Mouse (Mus musculus) inflammation-experienced regulatory T-cells, adult 6 months (primary cell): ENCODE measurements around the gene Pus7. TPM values are rescaled to one million over a fixed set of nuclear protein-coding genes. Genes with fewer than 3 reads are reported as not detected.
A peak's percentile ranks its signal among the peaks of the same experiment; 100 is the strongest.
"Not testable (repeated sequence)": the region's sequence is repeated elsewhere in the genome, so short reads cannot be mapped to it uniquely, and the experiment has no call there.

Experiments
- ATAC-seq: one replicate; pipeline ENCODE4 v1.8.0; 2017
- polyA plus RNA-seq, 3 experiments: library from polyadenylated mRNA; unstranded; fragments of 100-300 nt; shearing (Covaris generic); gene quantifications; one replicate each; pipeline ENCODE4 v1.2.1; 2017

Gene Pus7
- polyA plus RNA-seq, 3 experiments from 2014 or later, result 4.1 to 9.8 (median 9.6) TPM

GRCm38 (mm10) chr5:23755591-23755990, 27.9 kb downstream of the Pus7 start:
- ATAC-seq, result no peak

GRCm38 (mm10) chr5:23749882-23750281, 33.6 kb downstream of the Pus7 start:
- no peak for ATAC-seq

GRCm38 (mm10) chr5:23743261-23743660, 40.2 kb downstream of the Pus7 start:
- ATAC-seq, result no peak

- ATAC-seq, result no peak
Observed at GRCm38 (mm10) chr5:23737111-23737510, 46.4 kb downstream of the Pus7 start.

- no peak for ATAC-seq
Observed at GRCm38 (mm10) chr5:23736366-23736765, 47.1 kb downstream of the Pus7 start.

- ATAC-seq, result no peak
Observed at GRCm38 (mm10) chr5:23721956-23722355, 61.6 kb downstream of the Pus7 start.

GRCm38 (mm10) chr5:23718881-23719328, 64.6 kb downstream of the Pus7 start:
- peak; percentile 89 for ATAC-seq

- no peak for ATAC-seq
Observed at GRCm38 (mm10) chr5:23718182-23718534, 65.4 kb downstream of the Pus7 start.

- ATAC-seq, result no peak
Observed at GRCm38 (mm10) chr5:23717469-23718181, 65.9 kb downstream of the Pus7 start.

- ATAC-seq, result no peak
Observed at GRCm38 (mm10) chr5:23713401-23714335, 69.8 kb downstream of the Pus7 start.

GRCm38 (mm10) chr5:23712130-23713001, 71.1 kb downstream of the Pus7 start:
- peak; percentile 87 for ATAC-seq

- peak; percentile 20 for ATAC-seq
Observed at GRCm38 (mm10) chr5:23711671-23712129, 71.8 kb downstream of the Pus7 start.

- no peak for ATAC-seq
Observed at GRCm38 (mm10) chr5:23711244-23711643, 72.3 kb downstream of the Pus7 start.

- no peak for ATAC-seq
Observed at GRCm38 (mm10) chr5:23709661-23710060, 73.8 kb downstream of the Pus7 start.

- ATAC-seq, result not testable (repeated sequence)
Observed at GRCm38 (mm10) chr5:23706601-23707597, 76.6 kb downstream of the Pus7 start.

- ATAC-seq, result no peak
Observed at GRCm38 (mm10) chr5:23697457-23697856, 86.1 kb downstream of the Pus7 start.

Other genes with a start within 250 kb of the Pus7 start
- 10 to 100 TPM; 71.5 to 98.3 (median 72.5) TPM for gene Srpk2, start 99.1 kb downstream of the Pus7 start, polyA plus RNA-seq
- gene Rint1, start 4.0 kb upstream of the Pus7 start, polyA plus RNA-seq, result 10 to 100 TPM; 15.2 to 28.3 (median 18.7) TPM
- 100 to 1,000 TPM in 2 of 3 experiments, 10 to 100 TPM in 1; 73.2 to 127 (median 116) TPM for gene Tomm7, start 60.5 kb upstream of the Pus7 start, polyA plus RNA-seq
- gene Fam126a, start 247.0 kb upstream of the Pus7 start, polyA plus RNA-seq, result 1 to 10 TPM; 6.5 to 9.3 (median 6.8) TPM